Mouse (Mus musculus) kidney, postnatal 25 days (tissue): ENCODE data around the gene Olfr48.

Experiments used
- DNase-seq, 2 experiments: peaks; one replicate each; pipeline ENCODE4 v3.0.0; 2021; ENCODE audit warnings: mixed read lengths in 2 of 2

Gene Olfr48

DNA sequence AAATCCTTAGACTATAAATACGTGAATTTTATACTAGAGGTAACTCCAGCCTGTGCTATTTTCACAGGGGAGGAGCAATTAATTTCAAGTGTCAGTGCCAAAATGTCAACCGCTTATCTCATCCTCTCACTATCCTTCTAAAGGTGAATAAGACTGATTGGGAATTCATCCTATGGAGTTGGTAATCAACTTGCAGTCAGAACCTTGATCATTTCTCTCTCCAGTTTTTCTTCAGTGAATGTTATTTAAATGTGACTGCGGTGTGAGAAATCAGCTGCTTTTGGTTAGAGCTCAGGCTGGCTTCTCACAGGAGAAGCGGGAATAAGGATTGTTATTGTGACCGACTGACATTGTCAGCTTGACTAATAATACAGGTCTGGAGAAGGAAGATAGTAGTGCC is at the start of gene Olfr48:
TSS of gene Olfr48 (minus strand) at position 101 of the 400 bp plus-strand sequence.
- DNase-seq = no peak

DNA sequence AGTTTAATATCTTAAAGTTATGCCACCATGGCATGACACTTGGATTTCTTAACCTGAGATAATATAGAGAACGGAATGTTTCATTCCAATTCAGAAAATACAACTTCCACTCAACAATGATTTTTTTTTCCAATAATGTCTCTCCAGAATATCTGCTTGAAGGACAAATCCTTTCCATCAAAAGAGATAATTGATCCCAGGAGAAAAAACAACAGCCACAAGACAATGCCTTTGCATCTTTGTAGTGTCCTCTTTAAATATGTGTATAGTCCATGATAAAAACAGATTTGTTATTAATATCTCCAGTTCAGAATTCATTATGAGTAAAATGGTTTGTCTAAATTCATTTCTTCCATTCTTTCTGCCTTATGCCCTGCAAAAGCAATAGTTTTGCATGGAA is 30.1 kb upstream of the Olfr48 start, which contains the start of gene Olfr1257:
TSS of gene Olfr1257 (plus strand) at position 301 of the 400 bp plus-strand sequence.
- DNase-seq = no peak

DNA sequence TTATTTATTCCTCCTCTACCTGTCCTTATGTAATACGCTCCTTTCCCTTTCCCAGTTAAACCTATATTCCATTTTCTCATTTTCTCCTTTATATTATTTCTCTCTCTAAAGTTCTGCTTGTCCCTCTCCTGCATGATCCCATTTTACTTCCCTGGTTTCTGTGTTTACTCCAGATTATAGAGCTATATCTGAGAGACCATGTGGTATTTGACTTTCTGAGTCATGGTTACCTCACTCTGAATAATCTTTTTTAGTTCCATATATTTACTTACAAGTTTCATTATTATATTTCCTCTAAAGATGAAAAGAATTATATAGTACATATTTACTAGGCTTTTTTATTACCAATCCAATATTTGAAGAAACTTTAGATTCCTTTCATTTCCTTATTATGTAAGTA is 1.2 kb upstream of the Olfr48 start:
- DNase-seq = no peak

DNA sequence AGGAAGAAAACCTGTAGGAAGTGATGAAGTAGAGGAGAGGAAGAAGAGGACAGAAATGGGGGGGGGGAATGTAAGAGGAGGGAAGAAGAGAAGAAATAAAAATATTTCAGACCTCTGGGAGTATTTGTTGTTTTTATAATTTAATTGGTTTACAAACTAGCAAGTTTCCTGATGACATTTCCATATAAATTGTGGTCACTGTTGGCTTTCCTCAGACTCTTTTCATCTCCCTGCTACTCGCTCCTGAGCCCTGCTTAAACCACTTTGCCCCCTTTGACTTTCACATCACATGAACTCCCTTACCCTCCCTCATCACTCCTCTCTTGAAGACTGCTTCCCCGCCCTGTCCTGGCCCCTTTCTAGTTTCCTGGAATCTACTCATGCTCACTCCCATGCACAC is 6.5 kb downstream of the Olfr48 start, which contains the start of gene Olfr1256:
TSS of gene Olfr1256 (minus strand) at position 101 of the 400 bp plus-strand sequence.
- no peak for DNase-seq

DNA sequence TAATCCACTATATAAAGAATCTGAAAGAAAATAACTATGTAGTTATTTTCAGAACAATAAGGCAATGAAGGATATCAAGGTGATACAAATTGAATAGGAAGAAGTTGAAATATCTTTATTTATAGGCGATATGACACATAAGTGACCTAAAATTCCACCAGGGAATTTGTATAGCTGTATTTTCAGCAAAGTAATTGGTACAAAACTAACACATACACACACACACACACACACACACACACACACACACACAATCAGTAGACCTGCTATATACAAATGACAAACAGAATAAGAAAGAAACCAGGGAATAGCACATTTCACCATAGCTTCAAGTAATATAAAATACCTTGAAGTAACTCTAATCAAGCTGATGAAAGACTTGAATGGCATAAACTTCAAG is 27.8 kb downstream of the Olfr48 start:
- DNase-seq = peak in 1 of 2 experiments; percentile 60

DNA sequence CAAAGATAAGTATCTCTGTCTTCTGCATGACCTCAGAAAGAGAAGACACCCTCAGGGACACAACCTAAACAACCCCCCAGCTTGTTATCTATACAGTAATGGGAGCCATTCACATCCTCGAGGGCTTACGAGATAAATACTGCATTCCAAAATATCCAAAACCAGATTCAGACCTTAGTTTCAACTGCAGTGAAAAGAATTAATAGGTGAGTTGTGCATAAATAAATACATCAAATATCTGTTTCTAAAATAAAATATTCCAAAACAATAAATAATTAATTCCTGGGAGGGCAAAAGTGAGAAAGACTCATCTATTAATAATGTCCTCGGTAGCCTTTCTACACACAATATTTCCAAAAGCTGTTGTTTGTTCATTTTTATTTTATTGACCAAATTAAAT is 36.3 kb downstream of the Olfr48 start, which contains the start of gene Olfr1255:
TSS of gene Olfr1255 (plus strand) at position 301 of the 400 bp plus-strand sequence.
- no peak for DNase-seq

DNA sequence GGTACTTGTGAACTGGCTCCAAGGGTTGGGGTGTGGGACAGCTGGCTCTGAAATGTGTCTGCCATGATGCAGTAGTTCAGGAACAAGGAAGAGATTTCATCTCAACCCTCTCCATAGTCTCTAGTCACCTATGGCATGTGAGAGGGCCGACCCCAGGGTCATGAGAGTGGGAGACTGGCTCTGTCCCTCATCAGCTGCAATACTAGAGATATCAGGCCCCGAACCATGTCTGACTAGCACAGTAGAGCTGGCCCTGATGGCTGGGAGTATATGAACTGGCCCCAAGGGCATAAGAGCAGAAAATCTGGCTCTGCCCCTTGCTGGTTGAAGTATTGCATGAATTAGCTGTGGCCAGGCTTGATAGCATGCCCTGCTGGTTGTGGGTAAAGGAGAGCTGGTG is 37.3 kb downstream of the Olfr48 start:
- DNase-seq = no peak

DNA sequence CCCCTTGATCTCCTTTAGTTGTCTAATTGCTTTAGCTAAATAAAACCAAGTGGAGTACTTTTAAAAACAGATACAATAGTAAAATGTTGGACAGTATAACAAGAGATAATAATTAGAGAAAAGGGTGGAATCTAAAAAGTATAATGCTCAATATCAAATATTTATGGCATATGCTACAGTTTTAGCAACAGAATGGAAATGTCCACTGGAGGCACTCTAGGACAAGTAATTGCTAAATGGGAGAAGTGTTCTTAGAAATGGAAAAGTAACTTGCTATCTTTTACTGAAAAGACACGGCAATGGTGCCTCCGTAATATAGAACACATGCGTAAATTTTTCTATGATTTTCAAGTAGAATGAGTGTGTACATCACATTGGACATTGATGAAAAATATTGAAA is 48.4 kb downstream of the Olfr48 start:
- DNase-seq = no peak

DNA sequence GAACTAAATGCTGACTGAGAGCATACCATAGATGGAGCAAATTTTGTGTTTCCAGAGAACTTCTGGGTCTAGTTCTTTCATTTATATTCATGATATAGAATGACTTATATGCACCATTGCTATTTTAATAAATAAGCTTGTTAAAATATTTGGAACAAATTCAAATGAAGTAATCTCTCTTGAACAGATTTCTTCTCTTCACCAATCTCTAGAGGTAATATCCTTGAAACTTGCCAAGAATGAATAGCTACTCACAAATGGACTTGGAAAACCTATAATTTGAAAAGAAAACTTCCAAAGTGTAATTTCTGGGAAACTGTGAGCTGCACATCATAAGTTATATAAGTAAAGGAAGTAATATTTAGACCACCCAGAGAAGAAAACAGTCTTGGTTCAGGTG is 54.5 kb downstream of the Olfr48 start, which contains the start of gene Olfr1254:
TSS of gene Olfr1254 (minus strand) at position 101 of the 400 bp plus-strand sequence.
- DNase-seq = no peak
